Mouse (Mus musculus): ENCODE results near the gene Crygs.
"Not testable (repeated sequence)": the region's sequence is repeated elsewhere in the genome, so short reads cannot be mapped to it uniquely, and the experiment has no call there.

Crygs gene

GRCm38 (mm10) chr16:22782686-22783085 lies 28.7 kb downstream of the Crygs start:
- DNase-seq: no peak

- DNase-seq: peak; percentile 47
These were observed 32.0 kb downstream of the Crygs start for GRCm38 (mm10) chr16:22779228-22779835.

GRCm38 (mm10) chr16:22778296-22778695 lies 33.1 kb downstream of the Crygs start:
- DNase-seq: not testable (repeated sequence)

- DNase-seq: no peak
These were observed 35.8 kb downstream of the Crygs start for GRCm38 (mm10) chr16:22775471-22775985.

- DNase-seq: no peak
These were observed 42.7 kb downstream of the Crygs start for GRCm38 (mm10) chr16:22768661-22769060.

- no peak for DNase-seq
These were observed 44.0 kb downstream of the Crygs start for GRCm38 (mm10) chr16:22767405-22767804.

- DNase-seq: peak; percentile 31
These were observed 44.6 kb downstream of the Crygs start for GRCm38 (mm10) chr16:22766738-22767211.

GRCm38 (mm10) chr16:22765531-22765930 lies 45.8 kb downstream of the Crygs start:
- no peak for DNase-seq
